Mouse (Mus musculus): ENCODE measurements around the gene Gak. TPM values are rescaled to one million over a fixed set of nuclear protein-coding genes. Genes with fewer than 3 reads are reported as not detected.

Gak gene
- polyA plus RNA-seq, 1 experiment from 2014 or later: 31.5 TPM

- Histone ChIP-seq H3K9me3 (no peaks in the 10 kb centered on the region), H3K4me3 (no peak overlapping the region), H3K27ac (replicated peaks) (no peak overlapping the region), H3K4me2 (no peak overlapping the region), H3K36me3 (peaks cover 84% of the 10 kb centered on the region), H3K9ac (no peak overlapping the region), H3K27me3 (replicated peaks) (no peaks in the 10 kb centered on the region), H3K4me1 (peaks cover 5% of the 10 kb centered on the region)
- ATAC-seq (ENCODE audit: extremely low read depth, insufficient number of reproducible peaks, low FRiP score, low TSS enrichment): no peak
- 86% methylated on average over 10 of the region's 10 CpGs for WGBS
Measured at GRCm38 (mm10) chr5:108654444-108654990, 25.0 kb upstream of the Gak start.

GRCm38 (mm10) chr5:108653341-108653740 is 23.8 kb upstream of the Gak start:
- no peak for ATAC-seq (ENCODE audit: extremely low read depth, insufficient number of reproducible peaks, low FRiP score, low TSS enrichment)
- no peak overlapping the region for H3K27ac ChIP-seq (replicated peaks)

GRCm38 (mm10) chr5:108651823-108652222 is 22.3 kb upstream of the Gak start:
- no peaks in the 10 kb centered on the region for H3K9me3 ChIP-seq
- H3K27ac ChIP-seq (replicated peaks): no peak overlapping the region
- WGBS: 38% methylated on average over 1 of the region's 1 CpGs
- H3K4me3 ChIP-seq: no peak overlapping the region
- no peaks in the 10 kb centered on the region for H3K4me1 ChIP-seq
- ATAC-seq (ENCODE audit: extremely low read depth, insufficient number of reproducible peaks, low FRiP score, low TSS enrichment): no peak
- H3K36me3 ChIP-seq: peaks cover 96% of the 10 kb centered on the region
- no peaks in the 10 kb centered on the region for H3K27me3 ChIP-seq (replicated peaks)
- H3K9ac ChIP-seq: no peak overlapping the region
- no peak overlapping the region for H3K4me2 ChIP-seq

More at GRCm38 (mm10) chr5:108653341-108653740, 23.8 kb upstream of the Gak start:
- H3K9me3 ChIP-seq: no peaks in the 10 kb centered on the region
- no peaks in the 10 kb centered on the region for H3K27me3 ChIP-seq (replicated peaks)
- WGBS: 82% methylated on average over 6 of the region's 6 CpGs
- H3K4me3 ChIP-seq: no peak overlapping the region
- no peaks in the 10 kb centered on the region for H3K4me1 ChIP-seq
- no peak overlapping the region for H3K9ac ChIP-seq
- peaks cover 96% of the 10 kb centered on the region for H3K36me3 ChIP-seq
- H3K4me2 ChIP-seq: no peak overlapping the region

GRCm38 (mm10) chr5:108651136-108651720 is 21.7 kb upstream of the Gak start:
- no peaks in the 10 kb centered on the region for H3K9me3 ChIP-seq
- peaks cover 97% of the 10 kb centered on the region for H3K36me3 ChIP-seq
- H3K4me1 ChIP-seq: no peaks in the 10 kb centered on the region
- H3K4me2 ChIP-seq: no peak overlapping the region
- 76% methylated on average over 5 of the region's 5 CpGs for WGBS
- H3K27ac ChIP-seq (replicated peaks): no peak overlapping the region
- H3K9ac ChIP-seq: no peak overlapping the region
- no peak for ATAC-seq (ENCODE audit: extremely low read depth, insufficient number of reproducible peaks, low FRiP score, low TSS enrichment)
- H3K27me3 ChIP-seq (replicated peaks): no peaks in the 10 kb centered on the region
- no peak overlapping the region for H3K4me3 ChIP-seq

GRCm38 (mm10) chr5:108650341-108650740 is 20.8 kb upstream of the Gak start:
- Histone ChIP-seq H3K4me2 (no peak overlapping the region), H3K27me3 (replicated peaks) (no peaks in the 10 kb centered on the region), H3K4me3 (no peak overlapping the region), H3K4me1 (no peaks in the 10 kb centered on the region), H3K36me3 (peaks cover 97% of the 10 kb centered on the region), H3K9ac (no peak overlapping the region), H3K27ac (replicated peaks) (no peak overlapping the region), H3K9me3 (no peaks in the 10 kb centered on the region)
- ATAC-seq (ENCODE audit: extremely low read depth, insufficient number of reproducible peaks, low FRiP score, low TSS enrichment): no peak
- WGBS: 84% methylated on average over 7 of the region's 7 CpGs

- no peak for ATAC-seq (ENCODE audit: extremely low read depth, insufficient number of reproducible peaks, low FRiP score, low TSS enrichment)
- Histone ChIP-seq H3K4me2 (no peak overlapping the region), H3K36me3 (peaks cover 95% of the 10 kb centered on the region), H3K9me3 (no peaks in the 10 kb centered on the region), H3K27ac (replicated peaks) (no peak overlapping the region), H3K4me3 (no peak overlapping the region), H3K9ac (no peak overlapping the region), H3K4me1 (peaks cover 2% of the 10 kb centered on the region; the same call in 1 of the 2 replicates), H3K27me3 (replicated peaks) (no peaks in the 10 kb centered on the region)
- WGBS: 82% methylated on average over 11 of the region's 11 CpGs
Measured at GRCm38 (mm10) chr5:108648937-108649576, 19.5 kb upstream of the Gak start.

- WGBS: 83% methylated on average over 2 of the region's 2 CpGs
- H3K9ac ChIP-seq: no peak overlapping the region
- H3K9me3 ChIP-seq: no peaks in the 10 kb centered on the region
- no peaks in the 10 kb centered on the region for H3K27me3 ChIP-seq (replicated peaks)
- no peak for ATAC-seq (ENCODE audit: extremely low read depth, insufficient number of reproducible peaks, low FRiP score, low TSS enrichment)
- H3K4me2 ChIP-seq: no peak overlapping the region
- H3K4me1 ChIP-seq: peaks cover 10% of the 10 kb centered on the region
- no peak overlapping the region for H3K4me3 ChIP-seq
- peaks cover 94% of the 10 kb centered on the region for H3K36me3 ChIP-seq
- no peak overlapping the region for H3K27ac ChIP-seq (replicated peaks)
Measured at GRCm38 (mm10) chr5:108647820-108648465, 18.4 kb upstream of the Gak start.

- Histone ChIP-seq H3K9me3 (no peaks in the 10 kb centered on the region), H3K36me3 (peaks cover 94% of the 10 kb centered on the region), H3K4me1 (peaks cover 10% of the 10 kb centered on the region), H3K4me2 (no peak overlapping the region), H3K27ac (replicated peaks) (no peak overlapping the region), H3K4me3 (no peak overlapping the region), H3K27me3 (replicated peaks) (no peaks in the 10 kb centered on the region), H3K9ac (no peak overlapping the region)
- ATAC-seq (ENCODE audit: extremely low read depth, insufficient number of reproducible peaks, low FRiP score, low TSS enrichment): no peak
- WGBS: 82% methylated on average over 2 of the region's 2 CpGs
Measured at GRCm38 (mm10) chr5:108647311-108647710, 17.8 kb upstream of the Gak start.

- Histone ChIP-seq H3K27me3 (replicated peaks) (no peaks in the 10 kb centered on the region), H3K9me3 (no peaks in the 10 kb centered on the region), H3K4me3 (no peak overlapping the region), H3K9ac (no peak overlapping the region), H3K36me3 (peaks cover 93% of the 10 kb centered on the region), H3K4me1 (peaks cover 10% of the 10 kb centered on the region), H3K27ac (replicated peaks) (no peak overlapping the region), H3K4me2 (no peak overlapping the region)
- ATAC-seq (ENCODE audit: extremely low read depth, insufficient number of reproducible peaks, low FRiP score, low TSS enrichment): no peak
- WGBS: 84% methylated on average over 3 of the region's 3 CpGs
Measured at GRCm38 (mm10) chr5:108646343-108646660, 16.7 kb upstream of the Gak start.

GRCm38 (mm10) chr5:108645651-108646342 is 16.2 kb upstream of the Gak start:
- peaks cover 10% of the 10 kb centered on the region for H3K4me1 ChIP-seq
- no peak overlapping the region for H3K4me2 ChIP-seq
- H3K27me3 ChIP-seq (replicated peaks): no peaks in the 10 kb centered on the region
- no peaks in the 10 kb centered on the region for H3K9me3 ChIP-seq
- WGBS: 89% methylated on average over 9 of the region's 9 CpGs
- H3K36me3 ChIP-seq: peaks cover 92% of the 10 kb centered on the region
- no peak overlapping the region for H3K4me3 ChIP-seq
- no peak overlapping the region for H3K27ac ChIP-seq (replicated peaks)
- ATAC-seq (ENCODE audit: extremely low read depth, insufficient number of reproducible peaks, low FRiP score, low TSS enrichment): no peak
- H3K9ac ChIP-seq: no peak overlapping the region

- no peak overlapping the region for H3K4me2 ChIP-seq
- H3K4me1 ChIP-seq: peaks cover 10% of the 10 kb centered on the region
- H3K9ac ChIP-seq: no peak overlapping the region
- H3K27me3 ChIP-seq (replicated peaks): no peaks in the 10 kb centered on the region
- WGBS: 55% methylated on average over 2 of the region's 2 CpGs
- H3K36me3 ChIP-seq: peaks cover 81% of the 10 kb centered on the region
- H3K4me3 ChIP-seq: no peak overlapping the region
- no peak overlapping the region for H3K27ac ChIP-seq (replicated peaks)
- ATAC-seq (ENCODE audit: extremely low read depth, insufficient number of reproducible peaks, low FRiP score, low TSS enrichment): no peak
- no peaks in the 10 kb centered on the region for H3K9me3 ChIP-seq
Measured at GRCm38 (mm10) chr5:108643674-108644073, 14.1 kb upstream of the Gak start.
